Mouse (Mus musculus): Measurements from ENCODE around the gene Sgcd. TPM values are rescaled to one million over a fixed set of nuclear protein-coding genes. Genes with fewer than 3 reads are reported as not detected.

Sgcd gene
- polyA plus RNA-seq, 1 experiment = 7.2 TPM

GRCm38 (mm10) chr11:47188556-47188955, 800.2 kb downstream of the Sgcd start:
- no peak overlapping the region for H3K4me2 ChIP-seq (ENCODE audit: low read depth)
- no peaks in the 10 kb centered on the region for H3K79me2 ChIP-seq (ENCODE audit: control insufficient read depth, insufficient read depth)
- no peak for TF ChIP-seq TCF12 (IDR thresholded peaks at IDR 0.05; ENCODE audit: insufficient read depth, poor library complexity, severe bottlenecking)
- no peaks in the 10 kb centered on the region for H3K36me3 ChIP-seq (ENCODE audit: control insufficient read depth, insufficient read depth)
- H3ac ChIP-seq (ENCODE audit: control insufficient read depth, insufficient read length) = no peak overlapping the region
- H3K27me3 ChIP-seq (ENCODE audit: control insufficient read depth, insufficient read depth, insufficient read length) = no peaks in the 10 kb centered on the region
- no peak overlapping the region for H3K4me3 ChIP-seq

- Histone ChIP-seq H3K4me2 (ENCODE audit: low read depth) (no peak overlapping the region), H3K79me2 (ENCODE audit: control insufficient read depth, insufficient read depth) (no peaks in the 10 kb centered on the region), H3K27me3 (ENCODE audit: control insufficient read depth, insufficient read depth, insufficient read length) (no peaks in the 10 kb centered on the region), H3ac (ENCODE audit: control insufficient read depth, insufficient read length) (no peak overlapping the region), H3K4me3 (no peak overlapping the region), H3K36me3 (ENCODE audit: control insufficient read depth, insufficient read depth) (no peaks in the 10 kb centered on the region)
- TF ChIP-seq MYOG (IDR thresholded peaks at IDR 0.05; ENCODE audit: control insufficient read depth in 1 of 3, insufficient read depth in 1 of 3, insufficient read length in 2 of 3, low read depth in 2 of 3) = no peak
- no peak for TF ChIP-seq TCF12 (IDR thresholded peaks at IDR 0.05; ENCODE audit: insufficient read depth, poor library complexity, severe bottlenecking)
- TF ChIP-seq TCF3 (IDR thresholded peaks at IDR 0.05; ENCODE audit: insufficient read length, low read depth) = no peak
- no peak for TF ChIP-seq USF1 (IDR thresholded peaks at IDR 0.05; ENCODE audit: low read depth)
- TF ChIP-seq MYOD1 (IDR thresholded peaks at IDR 0.05; ENCODE audit: control insufficient read depth in 1 of 3, insufficient read length in 2 of 3, low read depth in 2 of 3) = no peak
- TF ChIP-seq POLR2AphosphoS2 (IDR thresholded peaks at IDR 0.05; ENCODE audit: insufficient read length, low read depth) = no peak
- no peak for TF ChIP-seq CEBPB (IDR thresholded peaks at IDR 0.05; ENCODE audit: insufficient read depth, poor library complexity, severe bottlenecking)
- TF ChIP-seq MAX (IDR thresholded peaks at IDR 0.05; ENCODE audit: low read depth) = no peak
- TF ChIP-seq POLR2A (IDR thresholded peaks at IDR 0.05; ENCODE audit: insufficient read length, low read depth) = no peak
Observed at GRCm38 (mm10) chr11:47174977-47175376, 813.8 kb downstream of the Sgcd start.

GRCm38 (mm10) chr11:47170926-47171625, 817.7 kb downstream of the Sgcd start:
- no peak for TF ChIP-seq REST (IDR thresholded peaks at IDR 0.05; ENCODE audit: insufficient read depth, insufficient read length)
- TF ChIP-seq MYOG (IDR thresholded peaks at IDR 0.05; ENCODE audit: control insufficient read depth in 1 of 3, insufficient read depth in 1 of 3, insufficient read length in 2 of 3, low read depth in 2 of 3) = no peak
- no peak for TF ChIP-seq CEBPB (IDR thresholded peaks at IDR 0.05; ENCODE audit: insufficient read depth, poor library complexity, severe bottlenecking)
- TF ChIP-seq E2F4 (IDR thresholded peaks at IDR 0.05; ENCODE audit: insufficient read depth) = no peak
- TF ChIP-seq SRF (IDR thresholded peaks at IDR 0.05; ENCODE audit: control insufficient read depth, insufficient read length, low read depth) = no peak
- TF ChIP-seq TCF3 (IDR thresholded peaks at IDR 0.05; ENCODE audit: insufficient read length, low read depth) = no peak
- TF ChIP-seq MAX (IDR thresholded peaks at IDR 0.05; ENCODE audit: low read depth) = no peak
- no peak for TF ChIP-seq MYOD1 (IDR thresholded peaks at IDR 0.05; ENCODE audit: control insufficient read depth in 1 of 3, insufficient read length in 2 of 3, low read depth in 2 of 3)
- no peak for TF ChIP-seq POLR2A (IDR thresholded peaks at IDR 0.05; ENCODE audit: insufficient read length, low read depth)
- no peak for TF ChIP-seq TCF12 (IDR thresholded peaks at IDR 0.05; ENCODE audit: insufficient read depth, poor library complexity, severe bottlenecking)
- TF ChIP-seq POLR2AphosphoS2 (IDR thresholded peaks at IDR 0.05; ENCODE audit: insufficient read length, low read depth) = no peak
- H3K36me3 ChIP-seq (ENCODE audit: control insufficient read depth, insufficient read depth) = no peaks in the 10 kb centered on the region
- no peaks in the 10 kb centered on the region for H3K27me3 ChIP-seq (ENCODE audit: control insufficient read depth, insufficient read depth, insufficient read length)
- H3K4me3 ChIP-seq = no peak overlapping the region
- H3K4me2 ChIP-seq (ENCODE audit: low read depth) = no peak overlapping the region
- H3ac ChIP-seq (ENCODE audit: control insufficient read depth, insufficient read length) = no peak overlapping the region
- H3K79me2 ChIP-seq (ENCODE audit: control insufficient read depth, insufficient read depth) = no peaks in the 10 kb centered on the region

DNA sequence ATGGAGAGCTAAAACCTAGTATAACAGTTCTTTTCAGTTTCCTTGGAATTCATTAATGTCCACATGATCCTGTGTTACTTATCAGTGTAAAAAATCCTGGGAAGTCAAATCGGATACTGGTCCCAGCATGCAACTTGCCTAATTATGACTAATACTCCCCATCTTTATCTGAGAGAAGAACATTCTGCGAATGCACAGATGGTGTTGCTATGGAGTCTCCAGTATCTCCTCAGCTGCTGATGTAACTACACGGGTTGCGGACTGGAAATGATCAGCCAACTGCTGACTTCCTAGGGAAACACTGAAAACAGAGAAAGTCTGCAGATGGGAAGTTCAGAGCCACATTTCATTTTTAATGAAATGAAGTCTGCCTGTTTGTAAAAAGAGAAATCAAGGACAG, 821.4 kb downstream of the Sgcd start:
- Histone ChIP-seq H3K4me3 (no peak overlapping the region), H3K36me3 (ENCODE audit: control insufficient read depth, insufficient read depth) (no peaks in the 10 kb centered on the region), H3K79me2 (ENCODE audit: control insufficient read depth, insufficient read depth) (no peaks in the 10 kb centered on the region), H3ac (ENCODE audit: control insufficient read depth, insufficient read length) (no peak overlapping the region), H3K27me3 (ENCODE audit: control insufficient read depth, insufficient read depth, insufficient read length) (no peaks in the 10 kb centered on the region), H3K4me2 (ENCODE audit: low read depth) (no peak overlapping the region)
- TF ChIP-seq MAX (IDR thresholded peaks at IDR 0.05; ENCODE audit: low read depth) (no peak), TCF12 (IDR thresholded peaks at IDR 0.05; ENCODE audit: insufficient read depth, poor library complexity, severe bottlenecking) (no peak), USF1 (IDR thresholded peaks at IDR 0.05; ENCODE audit: low read depth) (no peak), POLR2AphosphoS2 (IDR thresholded peaks at IDR 0.05; ENCODE audit: insufficient read length, low read depth) (no peak), TCF3 (IDR thresholded peaks at IDR 0.05; ENCODE audit: insufficient read length, low read depth) (no peak), MYOD1 (IDR thresholded peaks at IDR 0.05; ENCODE audit: control insufficient read depth in 1 of 3, insufficient read length in 2 of 3, low read depth in 2 of 3) (no peak), E2F4 (IDR thresholded peaks at IDR 0.05; ENCODE audit: insufficient read depth) (no peak), SRF (IDR thresholded peaks at IDR 0.05; ENCODE audit: control insufficient read depth, insufficient read length, low read depth) (no peak), REST (IDR thresholded peaks at IDR 0.05; ENCODE audit: insufficient read depth, insufficient read length) (no peak), POLR2A (IDR thresholded peaks at IDR 0.05; ENCODE audit: insufficient read length, low read depth) (no peak), MYOG (IDR thresholded peaks at IDR 0.05; ENCODE audit: control insufficient read depth in 1 of 3, insufficient read depth in 1 of 3, insufficient read length in 2 of 3, low read depth in 2 of 3) (no peak), CEBPB (IDR thresholded peaks at IDR 0.05; ENCODE audit: insufficient read depth, poor library complexity, severe bottlenecking) (no peak)

DNA sequence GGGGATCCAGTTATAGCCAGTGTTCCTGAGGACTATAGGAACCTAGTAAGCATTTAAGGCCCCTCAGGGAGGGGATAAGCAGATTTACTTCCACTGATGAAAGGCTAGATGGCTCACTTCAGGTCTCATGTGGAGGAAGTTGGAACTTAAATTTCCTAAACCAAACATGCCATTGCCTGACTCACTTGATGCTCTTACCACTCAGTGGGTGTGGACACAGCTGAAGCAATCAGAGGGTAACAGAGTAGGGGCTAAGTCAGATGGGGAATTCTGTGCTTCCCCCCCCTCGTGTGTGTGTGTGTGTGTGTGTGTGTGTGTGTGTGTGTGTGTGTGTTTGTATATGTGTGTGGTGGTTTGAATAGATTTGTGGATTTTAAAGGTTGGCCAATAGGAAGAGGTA, 830.7 kb downstream of the Sgcd start:
- TF ChIP-seq CEBPB (IDR thresholded peaks at IDR 0.05; ENCODE audit: insufficient read depth, poor library complexity, severe bottlenecking) (peak; percentile 85), REST (IDR thresholded peaks at IDR 0.05; ENCODE audit: insufficient read depth, insufficient read length) (no peak), E2F4 (IDR thresholded peaks at IDR 0.05; ENCODE audit: insufficient read depth) (no peak), MYOD1 (IDR thresholded peaks at IDR 0.05; ENCODE audit: control insufficient read depth in 1 of 3, insufficient read length in 2 of 3, low read depth in 2 of 3) (no peak), USF1 (IDR thresholded peaks at IDR 0.05; ENCODE audit: low read depth) (no peak)

More for the DNA sequence above, 830.7 kb downstream of the Sgcd start:
- Histone ChIP-seq H3K4me2 (ENCODE audit: low read depth) (no peak overlapping the region), H3K79me2 (ENCODE audit: control insufficient read depth, insufficient read depth) (no peaks in the 10 kb centered on the region), H3K27me3 (ENCODE audit: control insufficient read depth, insufficient read depth, insufficient read length) (no peaks in the 10 kb centered on the region), H3K4me3 (no peak overlapping the region), H3K36me3 (ENCODE audit: control insufficient read depth, insufficient read depth) (no peaks in the 10 kb centered on the region), H3ac (ENCODE audit: control insufficient read depth, insufficient read length) (no peak overlapping the region)
